Mouse (Mus musculus): ENCODE measurements at regions not wholly inside any gene's neighbourhood (a gene's known extent, or its start where the extent isn't known, plus 50 kb on each side); places are given as distances from the start of the nearest gene placed in this dataset.

DNA sequence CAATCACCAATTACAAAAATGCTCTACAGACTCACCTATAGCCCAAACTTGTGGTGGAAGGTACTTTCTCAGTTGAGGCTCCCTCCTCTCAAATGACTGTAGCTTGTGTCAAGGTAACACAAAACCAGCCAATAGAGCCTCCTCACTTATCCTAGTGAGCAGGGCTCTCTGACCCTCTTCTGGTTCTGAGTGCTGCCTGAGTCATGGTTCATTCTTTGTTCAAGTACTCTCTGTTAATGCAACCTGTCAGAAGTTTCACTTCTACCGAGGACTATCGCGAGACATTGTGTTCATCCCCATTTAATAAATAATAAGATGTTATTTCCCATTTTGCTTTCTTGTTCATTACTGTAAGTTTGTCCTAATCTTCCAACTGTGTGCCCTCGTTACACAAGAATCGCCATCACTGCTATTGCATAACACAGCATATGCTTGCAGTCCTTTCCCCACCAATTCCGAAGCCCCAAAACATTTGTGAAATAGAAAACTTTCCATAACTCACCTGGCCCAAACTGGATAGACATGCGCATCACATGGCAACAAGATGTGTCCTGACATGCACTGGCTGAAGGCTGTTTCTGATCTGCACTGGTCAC, 59.6 kb upstream of the Nabp1 start:
- no peaks in the 10 kb centered on the region for H3K9me3 ChIP-seq (ENCODE audit: low read length)
- H3K27ac ChIP-seq (ENCODE audit: low read depth): no peak overlapping the region
- no peak overlapping the region for H3K4me3 ChIP-seq (ENCODE audit: low read depth, low read length)
- DNase-seq (no peak), ATAC-seq (no peak)
- no peaks in the 10 kb centered on the region for H3K36me3 ChIP-seq (replicated peaks; ENCODE audit: insufficient read depth, low read length)
- H3K9ac ChIP-seq (replicated peaks): no peak overlapping the region
- H3K27me3 ChIP-seq (ENCODE audit: insufficient read depth, low read length): no peaks in the 10 kb centered on the region
- TF ChIP-seq CTCF (IDR thresholded peaks at IDR 0.05; ENCODE audit: low read depth) (no peak), EP300 (IDR thresholded peaks at IDR 0.05; ENCODE audit: low read depth) (no peak)
- 0 out of 2 replicates have a peak, but pooled peaks cover 3% of the 10 kb centered on the region for H3K4me1 ChIP-seq (ENCODE audit: insufficient read depth)
- WGBS (ENCODE audit: insufficient replicate concordance): 68% methylated on average over 7 of the region's 7 CpGs
- H3K4me2 ChIP-seq (ENCODE audit: low read depth, low read length): no peak overlapping the region

DNA sequence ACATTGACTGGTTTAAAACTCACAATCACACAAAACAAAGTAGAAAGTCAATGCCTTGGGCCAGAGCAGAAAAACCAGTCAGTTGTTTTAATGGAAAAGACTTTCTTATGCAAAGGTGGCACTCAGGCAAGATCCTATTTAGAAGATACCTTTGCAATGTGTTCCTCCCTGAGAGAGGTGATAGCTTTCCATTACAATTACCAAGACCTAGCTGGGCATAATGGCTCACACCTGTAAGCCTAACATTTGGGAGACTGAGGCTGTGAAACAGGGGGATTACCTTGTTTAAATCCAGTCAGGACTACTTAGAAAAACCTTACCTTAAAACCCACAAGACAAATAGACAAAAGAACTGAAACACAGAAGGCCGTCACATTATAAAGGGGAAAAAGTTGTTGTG, 57.9 kb upstream of the Nabp1 start:
- no peaks in the 10 kb centered on the region for H3K27me3 ChIP-seq (ENCODE audit: insufficient read depth, low read length)
- DNase-seq (no peak), ATAC-seq (no peak)
- WGBS (ENCODE audit: insufficient replicate concordance): 79% methylated on average over 1 of the region's 1 CpGs
- H3K4me2 ChIP-seq (ENCODE audit: low read depth, low read length): no peak overlapping the region
- no peak overlapping the region for H3K27ac ChIP-seq (ENCODE audit: low read depth)
- peaks cover 4% of the 10 kb centered on the region; the same call in 1 of the 2 replicates for H3K4me1 ChIP-seq (ENCODE audit: insufficient read depth)
- H3K9me3 ChIP-seq (ENCODE audit: low read length): no peaks in the 10 kb centered on the region
- TF ChIP-seq CTCF (IDR thresholded peaks at IDR 0.05; ENCODE audit: low read depth): no peak
- no peak overlapping the region for H3K9ac ChIP-seq (replicated peaks)
- no peaks in the 10 kb centered on the region for H3K36me3 ChIP-seq (replicated peaks; ENCODE audit: insufficient read depth, low read length)
- H3K4me3 ChIP-seq (ENCODE audit: low read depth, low read length): no peak overlapping the region

DNA sequence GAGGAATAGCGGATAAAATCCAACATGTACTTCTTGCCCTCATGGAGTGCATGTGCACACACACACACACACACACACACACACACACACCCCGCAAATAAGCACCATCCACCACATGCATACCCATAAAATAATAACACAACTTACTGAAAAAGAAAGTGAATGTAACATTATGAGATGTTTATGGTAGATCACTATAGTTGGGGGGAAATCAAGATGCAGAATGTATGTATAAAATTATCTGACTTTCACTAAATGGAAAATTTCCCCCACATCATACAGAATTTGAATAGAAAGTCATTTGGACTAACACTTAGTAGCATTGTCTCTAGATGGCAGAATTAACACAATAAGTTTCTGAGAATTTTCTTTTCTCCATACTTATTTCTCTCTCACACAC, 57.2 kb upstream of the Nabp1 start:
- Histone ChIP-seq H3K27me3 (ENCODE audit: insufficient read depth, low read length) (no peaks in the 10 kb centered on the region), H3K9me3 (ENCODE audit: low read length) (no peaks in the 10 kb centered on the region), H3K36me3 (replicated peaks; ENCODE audit: insufficient read depth, low read length) (no peaks in the 10 kb centered on the region), H3K27ac (ENCODE audit: low read depth) (no peak overlapping the region), H3K9ac (replicated peaks) (no peak overlapping the region), H3K4me3 (ENCODE audit: low read depth, low read length) (no peak overlapping the region), H3K4me2 (ENCODE audit: low read depth, low read length) (no peak overlapping the region), H3K4me1 (ENCODE audit: insufficient read depth) (peaks cover 9% of the 10 kb centered on the region)
- TF ChIP-seq EP300 (IDR thresholded peaks at IDR 0.05; ENCODE audit: low read depth) (no peak), CTCF (IDR thresholded peaks at IDR 0.05; ENCODE audit: low read depth) (no peak)
- ATAC-seq (no peak), DNase-seq (no peak)
- 77% methylated on average over 2 of the region's 2 CpGs for WGBS (ENCODE audit: insufficient replicate concordance)

DNA sequence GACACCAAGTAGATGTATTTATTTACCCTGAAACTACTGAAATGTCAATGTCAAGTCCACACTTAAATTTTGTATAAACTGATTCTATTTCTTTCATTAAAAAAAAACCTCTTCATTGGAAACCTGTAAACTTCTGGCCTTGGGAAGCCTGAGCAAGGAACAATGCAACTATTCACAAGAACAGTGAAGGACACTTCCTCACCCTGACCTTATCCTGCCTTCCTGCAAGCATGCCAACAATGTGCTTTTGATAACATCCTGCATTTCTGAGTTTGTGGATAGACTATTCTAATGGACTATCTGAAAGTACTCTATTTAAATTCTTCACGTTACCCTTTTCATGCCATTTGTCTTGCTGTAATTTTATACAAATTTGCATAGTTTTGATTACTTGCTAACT, 53.1 kb upstream of the Nabp1 start:
- DNase-seq (no peak), ATAC-seq (no peak)
- Histone ChIP-seq H3K27me3 (ENCODE audit: insufficient read depth, low read length) (no peaks in the 10 kb centered on the region), H3K9me3 (ENCODE audit: low read length) (no peaks in the 10 kb centered on the region), H3K27ac (ENCODE audit: low read depth) (no peak overlapping the region), H3K4me2 (ENCODE audit: low read depth, low read length) (no peak overlapping the region), H3K4me1 (ENCODE audit: insufficient read depth) (peaks cover 16% of the 10 kb centered on the region), H3K9ac (replicated peaks) (no peak overlapping the region), H3K4me3 (ENCODE audit: low read depth, low read length) (no peak overlapping the region), H3K36me3 (replicated peaks; ENCODE audit: insufficient read depth, low read length) (no peaks in the 10 kb centered on the region)
- WGBS (ENCODE audit: insufficient replicate concordance): 67% methylated on average over 1 of the region's 1 CpGs
- TF ChIP-seq CTCF (IDR thresholded peaks at IDR 0.05; ENCODE audit: low read depth) (no peak), EP300 (IDR thresholded peaks at IDR 0.05; ENCODE audit: low read depth) (no peak)

DNA sequence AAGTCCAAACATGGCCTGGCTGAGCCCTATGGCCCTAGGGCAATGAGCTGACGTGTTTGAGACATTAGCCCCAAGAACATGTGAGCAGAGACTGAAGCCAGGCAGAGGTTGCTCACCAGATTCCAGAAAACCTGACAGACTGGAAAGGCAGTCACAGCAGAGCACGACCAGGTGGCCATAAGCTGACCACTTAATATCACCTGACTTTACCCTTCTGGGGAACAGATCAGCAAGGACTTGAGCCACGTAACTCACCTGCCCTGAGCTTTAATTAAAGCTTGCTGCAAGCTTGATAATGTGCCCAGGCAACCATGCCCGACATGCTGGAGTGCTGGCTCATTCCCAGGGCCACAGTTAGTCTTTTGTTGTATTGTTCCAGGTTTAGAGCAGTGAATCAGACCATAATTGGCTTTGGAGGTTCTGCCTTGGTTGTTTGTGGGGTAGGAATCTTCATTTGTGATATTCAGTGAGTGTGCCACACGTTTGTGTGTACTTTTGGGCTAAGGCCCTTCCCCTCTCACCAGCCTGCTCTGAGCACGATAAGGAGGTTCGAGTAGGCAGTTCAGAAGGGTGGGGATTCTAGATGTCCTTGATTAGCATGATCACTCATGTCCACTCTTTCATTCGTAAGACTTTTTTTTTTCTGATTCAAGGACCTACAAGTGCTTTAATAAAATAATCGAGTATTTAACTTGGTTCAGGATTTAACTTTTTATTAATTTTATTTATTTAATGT, 52.1 kb upstream of the Nabp1 start:
- 54% methylated on average over 9 of the region's 9 CpGs for WGBS (ENCODE audit: insufficient replicate concordance)
- Histone ChIP-seq H3K27ac (ENCODE audit: low read depth) (peak overlapping the region; percentile 59; the same call in 1 of the 2 replicates), H3K36me3 (replicated peaks; ENCODE audit: insufficient read depth, low read length) (no peaks in the 10 kb centered on the region), H3K9ac (replicated peaks) (no peak overlapping the region), H3K4me2 (ENCODE audit: low read depth, low read length) (peak overlapping the region; percentile 14; the same call in 1 of the 2 replicates), H3K4me1 (ENCODE audit: insufficient read depth) (peaks cover 16% of the 10 kb centered on the region), H3K9me3 (ENCODE audit: low read length) (no peaks in the 10 kb centered on the region), H3K27me3 (ENCODE audit: insufficient read depth, low read length) (no peaks in the 10 kb centered on the region), H3K4me3 (ENCODE audit: low read depth, low read length) (no peak overlapping the region)
- DNase-seq (no peak), ATAC-seq (peak; percentile 85)
- TF ChIP-seq EP300 (IDR thresholded peaks at IDR 0.05; ENCODE audit: low read depth): peak; percentile 77
- no peak for TF ChIP-seq CTCF (IDR thresholded peaks at IDR 0.05; ENCODE audit: low read depth)

DNA sequence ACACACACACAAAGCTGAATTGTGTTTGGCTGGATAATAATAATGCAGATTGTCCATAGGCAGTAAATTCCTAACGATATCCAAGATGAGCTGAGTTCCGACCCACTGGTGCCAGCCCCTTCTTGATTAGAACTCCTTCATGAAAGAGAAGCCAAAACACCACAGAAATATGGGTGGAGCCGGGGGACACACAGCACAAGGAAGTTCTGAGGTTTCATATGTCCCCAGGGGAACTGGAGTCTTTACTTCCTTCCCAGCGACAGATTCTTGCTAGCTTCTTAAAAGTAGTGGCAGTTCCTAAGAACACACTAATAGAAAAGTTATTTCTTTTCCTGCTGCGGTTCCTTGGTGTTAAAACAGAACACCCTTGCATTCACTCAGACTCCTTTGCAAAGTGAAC, 51.4 kb upstream of the Nabp1 start:
- H3K27ac ChIP-seq (ENCODE audit: low read depth): 0 out of 2 replicates have a peak overlapping the region, but pooled peaks have one; percentile 59
- H3K27me3 ChIP-seq (ENCODE audit: insufficient read depth, low read length): no peaks in the 10 kb centered on the region
- H3K36me3 ChIP-seq (replicated peaks; ENCODE audit: insufficient read depth, low read length): no peaks in the 10 kb centered on the region
- DNase-seq: no peak
- H3K9ac ChIP-seq (replicated peaks): no peak overlapping the region
- no peak overlapping the region for H3K4me3 ChIP-seq (ENCODE audit: low read depth, low read length)
- H3K9me3 ChIP-seq (ENCODE audit: low read length): no peaks in the 10 kb centered on the region
- peak overlapping the region; percentile 14; the same call in 1 of the 2 replicates for H3K4me2 ChIP-seq (ENCODE audit: low read depth, low read length)
- 41% methylated on average over 5 of the region's 5 CpGs for WGBS (ENCODE audit: insufficient replicate concordance)
- no peak for TF ChIP-seq EP300 (IDR thresholded peaks at IDR 0.05; ENCODE audit: low read depth)
- ATAC-seq: no peak
- H3K4me1 ChIP-seq (ENCODE audit: insufficient read depth): peaks cover 16% of the 10 kb centered on the region
